ENCODE assay signal across 17 mouse cellular contexts in genomic region chr7:25174343-25174742, GRCm38 (mm10). TPM values are rescaled to one million over a fixed set of nuclear protein-coding genes. Genes with fewer than 3 reads are reported as not detected.
DNase-seq lines count a peak whose midpoint lies in the region; ATAC-seq lines count a peak whose summit lies in the region.
"Had no signal": no experiment of that assay in that cellular context is flagged by ENCODE, and none has a peak within 500 bp of the region (broad histone marks: within the 10 kb centered on the region; RNA-seq: fewer than 3 reads in every experiment).

No protein-coding gene starts in this region.

- peaks cover 34% of the 10 kb centered on the region for H3K36me3 ChIP-seq in megakaryocyte, embryonic 14.5 days (replicated peaks; ENCODE audit: low read length)
- no peaks in the 10 kb centered on the region for H3K36me3 ChIP-seq in midbrain, embryonic 12.5 days
- H3K36me3 ChIP-seq: liver, embryonic 13.5 days had no signal

- no peak for ATAC-seq in megakaryocyte, adult 5-6 weeks (ENCODE audit: poor library complexity, severe bottlenecking)
- peak; percentile 51 for ATAC-seq in midbrain, embryonic 12.5 days (ENCODE audit: low FRiP score, low read depth)
- ATAC-seq: intestine, embryonic 16.5 days had no signal

- DNase-seq in cerebellum, postnatal 10 days, result peak; percentile 77 to 84
- DNase-seq in cerebellum, adult 11-12 months, result no peak
- peak; percentile 74 for DNase-seq in retina, embryonic 14.5 days (ENCODE audit: low spot score)
- no peak for DNase-seq in right cerebral cortex, adult 18-20 months
- no peak for DNase-seq in adrenal gland, adult (ENCODE audit: inconsistent age in 2 of 2, low spot score in 1 of 2)
- DNase-seq: adrenal gland, postnatal 10 days; heart, adult 18-20 months; heart, postnatal 10 days; liver, embryonic 13.5 days; lung, postnatal 10 days; thymus, adult 2 months had no signal

- H3K4me2 ChIP-seq in midbrain, embryonic 12.5 days (replicated peaks), result peak overlapping the region; percentile 37
- H3K4me2 ChIP-seq: liver, embryonic 13.5 days had no signal

- H3K9me3 ChIP-seq in megakaryocyte, embryonic 14.5 days, result no peaks in the 10 kb centered on the region
- no peaks in the 10 kb centered on the region for H3K9me3 ChIP-seq in midbrain, embryonic 12.5 days
- H3K9me3 ChIP-seq: liver, embryonic 13.5 days had no signal

- H3K27me3 ChIP-seq in megakaryocyte, embryonic 14.5 days (replicated peaks), result peaks cover 32% of the 10 kb centered on the region
- H3K27me3 ChIP-seq in midbrain, embryonic 12.5 days, result peaks cover 33% of the 10 kb centered on the region

- peak overlapping the region; percentile 54 for H3K9ac ChIP-seq in midbrain, embryonic 12.5 days (replicated peaks)
- H3K9ac ChIP-seq: liver, embryonic 13.5 days had no signal

- H3K4me3 ChIP-seq in megakaryocyte, embryonic 14.5 days (replicated peaks), result peak overlapping the region; percentile 12
- no peak overlapping the region for H3K4me3 ChIP-seq in midbrain, embryonic 12.5 days
- H3K4me3 ChIP-seq: left cerebral cortex, adult 2 months; liver, embryonic 13.5 days; myocyte had no signal

- H3K27ac ChIP-seq in midbrain, embryonic 12.5 days (replicated peaks), result peak overlapping the region; percentile 87
- H3K27ac ChIP-seq: left cerebral cortex, adult 2 months; liver, embryonic 13.5 days had no signal

- peaks cover 96% of the 10 kb centered on the region for H3K4me1 ChIP-seq in megakaryocyte, embryonic 14.5 days
- H3K4me1 ChIP-seq in midbrain, embryonic 12.5 days, result peaks cover 66% of the 10 kb centered on the region

- WGBS in midbrain, embryonic 12.5 days, result 38% methylated on average over 11 of the region's 11 CpGs

RNA-seq across cellular contexts. Expression of gene Pou2f2, which starts 5.2 kb away (rescaled TPM):
- 141 and 174 TPM in 2 replicates for polyA plus RNA-seq in megakaryocyte, embryonic 14.5 days (2012; ENCODE audit: insufficient read depth, low replicate concordance)
- total RNA-seq in megakaryocyte, adult 5-6 weeks (2015), result 30.1 and 31.6 TPM in 2 replicates
- total RNA-seq in megakaryocyte, adult 5-6 weeks (2017), result 5.2 and 6.1 TPM in 2 replicates
- polyA plus RNA-seq in midbrain, embryonic 12.5 days (2016; fragmentation: Nextera tagmentation; extraction: Ambion mirVana), result 44.0 and 63.7 TPM in 2 replicates

RNA-seq across cellular contexts. Expression of gene Dedd2, which starts 46.1 kb away (rescaled TPM):
- 16.7 and 34.3 TPM in 2 replicates for polyA plus RNA-seq in megakaryocyte, embryonic 14.5 days (2012; ENCODE audit: insufficient read depth, low replicate concordance)
- 14.5 and 19.7 TPM in 2 replicates for total RNA-seq in megakaryocyte, adult 5-6 weeks (2015)
- 17.8 and 18.8 TPM in 2 replicates for total RNA-seq in megakaryocyte, adult 5-6 weeks (2017)
- 11.7 and 12.2 TPM in 2 replicates for polyA plus RNA-seq in midbrain, embryonic 12.5 days (2016; fragmentation: Nextera tagmentation; extraction: Ambion mirVana)

RNA-seq across cellular contexts. Expression of gene Zfp526, which starts 46.9 kb away (rescaled TPM):
- 4.8 and 8.9 TPM in 2 replicates for polyA plus RNA-seq in megakaryocyte, embryonic 14.5 days (2012; ENCODE audit: insufficient read depth, low replicate concordance)
- total RNA-seq in megakaryocyte, adult 5-6 weeks (2015), result 7.2 and 7.6 TPM in 2 replicates
- total RNA-seq in megakaryocyte, adult 5-6 weeks (2017), result 5.2 and 8.3 TPM in 2 replicates
- 2.3 and 2.5 TPM in 2 replicates for polyA plus RNA-seq in midbrain, embryonic 12.5 days (2016; fragmentation: Nextera tagmentation; extraction: Ambion mirVana)

Comparison
In these comparisons a context has a peak if more than half of its experiments do, and no peak if none do; other contexts are left out.
1. DNase-seq: peak in cerebellum, postnatal 10 days (2 of 2) and retina, embryonic 14.5 days (single experiment); none in cerebellum, adult 11-12 months (single experiment), right cerebral cortex, adult 18-20 months (single experiment) and adrenal gland, adult (0 of 2).